Mouse (Mus musculus): ENCODE measurements around the gene Klhl21. TPM values are rescaled to one million over a fixed set of nuclear protein-coding genes. Genes with fewer than 3 reads are reported as not detected.

Klhl21 gene
- polyA plus RNA-seq, 1 experiment from 2014 or later, result 5.3 TPM

DNA sequence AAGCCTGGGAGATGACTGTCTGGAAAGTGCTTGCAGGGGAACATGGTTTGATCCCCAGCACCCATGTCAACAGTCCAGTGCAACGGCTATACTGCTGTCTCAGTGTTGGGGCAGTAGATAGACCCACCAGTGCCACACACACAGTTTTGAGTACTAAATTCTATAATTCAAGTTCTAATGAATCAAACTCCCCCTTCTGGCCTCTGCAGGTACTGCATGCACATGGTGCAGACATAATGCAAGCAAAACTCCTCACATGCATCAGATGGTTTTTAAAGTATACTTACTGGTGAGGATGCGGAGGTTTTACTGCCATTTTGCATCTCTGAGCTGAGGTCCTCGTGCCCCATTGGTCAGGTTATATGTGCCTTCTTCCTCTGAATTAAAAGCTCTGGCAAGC lies 33.2 kb upstream of the Klhl21 start:
- H3K4me3 ChIP-seq (ENCODE audit: low read depth, low read length), result no peak overlapping the region
- no peak overlapping the region for H3K27ac ChIP-seq (ENCODE audit: low read depth, low read length)
- H3K9me3 ChIP-seq (ENCODE audit: control insufficient read depth), result no peaks in the 10 kb centered on the region
- ATAC-seq, result no peak
- H3K27me3 ChIP-seq (replicated peaks; ENCODE audit: control insufficient read depth, insufficient read depth, low read length), result no peaks in the 10 kb centered on the region
- H3K9ac ChIP-seq (ENCODE audit: low read depth, low read length), result no peak overlapping the region
- peak; percentile 67 for TF ChIP-seq CTCF (IDR thresholded peaks at IDR 0.05; ENCODE audit: low read depth)
- peaks cover 64% of the 10 kb centered on the region for H3K36me3 ChIP-seq (ENCODE audit: control insufficient read depth, insufficient read depth)
- no peak overlapping the region for H3K4me2 ChIP-seq (replicated peaks; ENCODE audit: low read depth)
- WGBS, result 94% methylated on average over 3 of the region's 3 CpGs
- H3K4me1 ChIP-seq (replicated peaks; ENCODE audit: control insufficient read depth, insufficient read depth, low read length), result no peaks in the 10 kb centered on the region

DNA sequence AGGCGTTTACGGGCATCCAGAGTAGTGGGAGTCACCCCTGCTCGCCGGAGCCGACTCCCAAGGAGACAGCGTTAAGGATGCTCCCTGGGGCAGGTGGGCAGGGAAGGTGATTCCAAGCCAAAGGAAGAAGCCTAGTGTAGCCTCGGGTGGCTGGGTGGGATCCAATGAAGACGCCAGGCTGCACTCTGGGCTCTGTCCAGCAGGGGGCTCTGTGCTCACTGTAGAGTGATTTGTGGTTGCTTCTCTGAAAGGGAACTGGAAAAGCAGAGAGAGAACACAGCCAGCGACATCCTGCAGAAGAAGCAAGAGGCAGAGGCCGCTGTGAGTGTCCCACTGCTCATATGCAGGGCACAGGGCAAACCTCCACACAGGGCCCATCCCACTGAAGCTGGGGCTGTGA lies 30.9 kb upstream of the Klhl21 start:
- H3K27me3 ChIP-seq (replicated peaks; ENCODE audit: control insufficient read depth, insufficient read depth, low read length), result no peaks in the 10 kb centered on the region
- no peaks in the 10 kb centered on the region for H3K9me3 ChIP-seq (ENCODE audit: control insufficient read depth)
- no peak overlapping the region for H3K27ac ChIP-seq (ENCODE audit: low read depth, low read length)
- no peak for ATAC-seq
- WGBS, result 42% methylated on average over 10 of the region's 10 CpGs
- no peak overlapping the region for H3K9ac ChIP-seq (ENCODE audit: low read depth, low read length)
- TF ChIP-seq CTCF (IDR thresholded peaks at IDR 0.05; ENCODE audit: low read depth), result peak; percentile 89
- no peak overlapping the region for H3K4me3 ChIP-seq (ENCODE audit: low read depth, low read length)
- no peak overlapping the region for H3K4me2 ChIP-seq (replicated peaks; ENCODE audit: low read depth)
- peaks cover 66% of the 10 kb centered on the region for H3K36me3 ChIP-seq (ENCODE audit: control insufficient read depth, insufficient read depth)
- H3K4me1 ChIP-seq (replicated peaks; ENCODE audit: control insufficient read depth, insufficient read depth, low read length), result no peaks in the 10 kb centered on the region

DNA sequence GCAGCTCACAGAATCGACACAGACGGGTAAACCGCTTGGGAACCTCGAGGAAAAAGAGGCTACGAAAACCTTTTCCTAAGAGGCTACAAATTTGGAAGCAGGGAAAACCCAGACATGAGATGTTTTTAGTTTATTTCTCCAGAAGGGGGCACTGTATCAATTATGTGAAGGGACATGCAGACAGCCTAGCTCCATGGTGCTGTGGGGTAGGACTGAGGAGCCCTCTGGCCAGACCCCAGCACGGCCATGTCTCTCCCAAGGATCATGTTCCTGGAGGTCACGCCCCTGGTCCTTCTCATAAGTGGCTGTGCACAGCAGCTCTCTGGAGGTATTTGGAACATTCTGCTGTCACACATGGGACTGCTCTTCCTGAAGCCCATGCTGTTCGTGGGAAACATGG lies 27.9 kb upstream of the Klhl21 start:
- Histone ChIP-seq H3K27me3 (replicated peaks; ENCODE audit: control insufficient read depth, insufficient read depth, low read length) (no peaks in the 10 kb centered on the region), H3K9me3 (ENCODE audit: control insufficient read depth) (no peaks in the 10 kb centered on the region), H3K36me3 (ENCODE audit: control insufficient read depth, insufficient read depth) (peaks cover 37% of the 10 kb centered on the region), H3K4me3 (ENCODE audit: low read depth, low read length) (no peak overlapping the region), H3K4me2 (replicated peaks; ENCODE audit: low read depth) (no peak overlapping the region), H3K9ac (ENCODE audit: low read depth, low read length) (no peak overlapping the region), H3K4me1 (replicated peaks; ENCODE audit: control insufficient read depth, insufficient read depth, low read length) (no peaks in the 10 kb centered on the region), H3K27ac (ENCODE audit: low read depth, low read length) (no peak overlapping the region)
- WGBS, result 79% methylated on average over 8 of the region's 8 CpGs
- TF ChIP-seq CTCF (IDR thresholded peaks at IDR 0.05; ENCODE audit: low read depth), result peak; percentile 52
- no peak for ATAC-seq

DNA sequence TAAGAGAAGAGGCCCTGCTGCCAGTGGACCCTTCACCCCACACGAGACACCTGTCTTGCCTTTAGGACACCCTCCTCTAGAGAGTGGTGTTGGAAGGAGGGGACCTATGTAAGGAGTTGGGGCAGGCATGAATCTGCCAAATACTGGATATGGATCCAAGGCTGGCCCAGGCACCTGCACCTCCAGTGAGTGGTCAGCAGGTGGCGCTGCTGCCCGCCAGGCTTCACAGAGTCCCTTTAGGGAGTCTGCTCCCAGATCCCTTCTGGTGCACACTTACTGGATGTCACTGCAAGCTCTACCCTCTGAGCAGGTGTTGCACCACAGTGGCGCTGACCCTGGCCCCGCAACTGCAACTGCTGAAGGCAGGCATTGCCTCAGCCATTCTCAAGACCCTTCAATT lies 27.2 kb upstream of the Klhl21 start:
- Histone ChIP-seq H3K27ac (ENCODE audit: low read depth, low read length) (no peak overlapping the region), H3K9me3 (ENCODE audit: control insufficient read depth) (no peaks in the 10 kb centered on the region), H3K4me1 (replicated peaks; ENCODE audit: control insufficient read depth, insufficient read depth, low read length) (no peaks in the 10 kb centered on the region), H3K27me3 (replicated peaks; ENCODE audit: control insufficient read depth, insufficient read depth, low read length) (no peaks in the 10 kb centered on the region), H3K4me2 (replicated peaks; ENCODE audit: low read depth) (no peak overlapping the region), H3K9ac (ENCODE audit: low read depth, low read length) (no peak overlapping the region), H3K36me3 (ENCODE audit: control insufficient read depth, insufficient read depth) (peaks cover 37% of the 10 kb centered on the region; the same call in 1 of the 2 replicates), H3K4me3 (ENCODE audit: low read depth, low read length) (no peak overlapping the region)
- 10% methylated on average over 5 of the region's 5 CpGs for WGBS
- ATAC-seq, result peak; percentile 32
- TF ChIP-seq CTCF (IDR thresholded peaks at IDR 0.05; ENCODE audit: low read depth), result peak; percentile 99

DNA sequence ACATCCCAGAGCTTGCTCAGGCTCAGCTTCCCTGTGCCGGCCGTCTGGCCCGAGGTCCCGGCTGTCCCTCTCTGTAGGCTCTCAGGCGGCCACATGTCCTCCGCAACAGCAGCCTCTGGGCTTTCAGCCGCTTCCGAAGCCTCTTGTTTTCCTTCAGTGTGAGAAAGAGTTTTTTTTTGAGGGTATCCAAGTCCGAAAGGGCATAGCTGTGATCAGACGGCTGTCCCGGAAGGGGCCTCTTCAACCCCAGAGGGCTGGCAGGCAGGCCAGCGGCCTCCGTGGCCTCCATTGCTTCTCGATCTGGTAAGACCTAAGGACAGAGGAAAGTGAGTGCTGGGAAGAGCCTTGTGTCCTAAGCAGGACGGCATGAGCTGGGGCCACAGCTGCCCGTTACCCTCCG lies 25.6 kb upstream of the Klhl21 start:
- H3K4me3 ChIP-seq (ENCODE audit: low read depth, low read length), result no peak overlapping the region
- peaks cover 30% of the 10 kb centered on the region; the same call in 1 of the 2 replicates for H3K36me3 ChIP-seq (ENCODE audit: control insufficient read depth, insufficient read depth)
- no peak for ATAC-seq
- no peaks in the 10 kb centered on the region for H3K9me3 ChIP-seq (ENCODE audit: control insufficient read depth)
- 64% methylated on average over 17 of the region's 17 CpGs for WGBS
- no peaks in the 10 kb centered on the region for H3K27me3 ChIP-seq (replicated peaks; ENCODE audit: control insufficient read depth, insufficient read depth, low read length)
- no peaks in the 10 kb centered on the region for H3K4me1 ChIP-seq (replicated peaks; ENCODE audit: control insufficient read depth, insufficient read depth, low read length)
- TF ChIP-seq CTCF (IDR thresholded peaks at IDR 0.05; ENCODE audit: low read depth), result no peak
- no peak overlapping the region for H3K4me2 ChIP-seq (replicated peaks; ENCODE audit: low read depth)
- no peak overlapping the region for H3K27ac ChIP-seq (ENCODE audit: low read depth, low read length)
- no peak overlapping the region for H3K9ac ChIP-seq (ENCODE audit: low read depth, low read length)

DNA sequence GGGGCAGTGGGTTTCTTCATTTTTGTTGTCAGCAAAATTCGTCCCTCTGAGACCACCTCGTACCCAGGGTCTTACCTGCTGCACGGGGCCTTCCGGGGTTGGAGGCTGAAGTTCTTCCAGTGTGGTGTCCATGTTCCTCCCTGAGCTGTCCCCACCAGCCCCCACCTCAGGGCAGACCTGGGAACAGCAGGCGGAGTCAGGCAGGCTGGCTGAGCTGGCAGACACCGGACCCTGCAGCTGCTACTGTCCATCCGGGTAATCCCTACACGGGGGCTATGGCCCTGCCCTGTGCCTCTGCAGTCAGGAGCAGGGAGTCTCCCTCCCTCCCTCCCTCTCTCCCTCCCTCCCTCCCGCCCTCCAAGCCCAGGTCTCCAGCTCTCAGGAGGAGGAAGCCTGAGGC lies 25.0 kb upstream of the Klhl21 start:
- H3K4me2 ChIP-seq (replicated peaks; ENCODE audit: low read depth), result no peak overlapping the region
- no peak for ATAC-seq
- no peak for TF ChIP-seq CTCF (IDR thresholded peaks at IDR 0.05; ENCODE audit: low read depth)
- no peaks in the 10 kb centered on the region for H3K4me1 ChIP-seq (replicated peaks; ENCODE audit: control insufficient read depth, insufficient read depth, low read length)
- peak overlapping the region; percentile 17; the same call in 1 of the 2 replicates for H3K9ac ChIP-seq (ENCODE audit: low read depth, low read length)
- no peak overlapping the region for H3K4me3 ChIP-seq (ENCODE audit: low read depth, low read length)
- H3K36me3 ChIP-seq (ENCODE audit: control insufficient read depth, insufficient read depth), result peaks cover 29% of the 10 kb centered on the region; the same call in 1 of the 2 replicates
- no peaks in the 10 kb centered on the region for H3K27me3 ChIP-seq (replicated peaks; ENCODE audit: control insufficient read depth, insufficient read depth, low read length)
- H3K9me3 ChIP-seq (ENCODE audit: control insufficient read depth), result no peaks in the 10 kb centered on the region
- H3K27ac ChIP-seq (ENCODE audit: low read depth, low read length), result no peak overlapping the region
- 45% methylated on average over 8 of the region's 9 CpGs for WGBS

DNA sequence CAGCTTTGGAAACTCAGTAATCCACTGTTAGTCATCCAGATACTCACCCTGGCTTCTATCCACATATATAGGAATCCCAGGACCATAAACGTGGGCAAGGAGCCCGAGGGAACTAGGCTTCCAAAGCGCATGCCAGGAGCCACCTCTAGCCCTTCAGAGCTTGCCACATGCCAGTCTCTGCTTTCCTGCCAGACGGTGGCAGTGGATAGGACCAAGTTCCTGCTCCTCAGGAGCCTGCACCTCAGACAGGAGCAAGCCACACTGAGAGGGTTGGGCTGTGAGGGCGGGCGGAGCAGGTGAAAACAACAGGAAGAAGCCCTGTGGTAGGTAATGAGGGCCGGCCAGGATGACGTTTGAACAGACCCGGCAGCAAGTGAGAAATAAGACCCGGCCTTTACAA lies 22.7 kb upstream of the Klhl21 start:
- no peaks in the 10 kb centered on the region for H3K27me3 ChIP-seq (replicated peaks; ENCODE audit: control insufficient read depth, insufficient read depth, low read length)
- 21% methylated on average over 10 of the region's 10 CpGs for WGBS
- no peaks in the 10 kb centered on the region for H3K4me1 ChIP-seq (replicated peaks; ENCODE audit: control insufficient read depth, insufficient read depth, low read length)
- H3K27ac ChIP-seq (ENCODE audit: low read depth, low read length), result no peak overlapping the region
- H3K4me2 ChIP-seq (replicated peaks; ENCODE audit: low read depth), result peak overlapping the region; percentile 32; the same call in 1 of the 2 replicates
- peak; percentile 70 for ATAC-seq
- peak; percentile 50 for TF ChIP-seq CTCF (IDR thresholded peaks at IDR 0.05; ENCODE audit: low read depth)
- no peaks in the 10 kb centered on the region for H3K9me3 ChIP-seq (ENCODE audit: control insufficient read depth)
- no peak overlapping the region for H3K4me3 ChIP-seq (ENCODE audit: low read depth, low read length)
- peaks cover 18% of the 10 kb centered on the region for H3K36me3 ChIP-seq (ENCODE audit: control insufficient read depth, insufficient read depth)
- no peak overlapping the region for H3K9ac ChIP-seq (ENCODE audit: low read depth, low read length)
